Mouse (Mus musculus) liver, embryonic 16.5 days (tissue): ENCODE data around the gene Hist1h2ae. TPM values are rescaled to one million over a fixed set of nuclear protein-coding genes. Genes with fewer than 3 reads are reported as not detected.
A peak's percentile ranks its signal among the peaks of the same experiment; 100 is the strongest.
"Not testable (repeated sequence)": the region's sequence is repeated elsewhere in the genome, so short reads cannot be mapped to it uniquely, and the experiment has no call there.

Source experiments
- ATAC-seq: fragments of 200-750 bp; cut with Nextera tagmentation; 2 replicates; pipeline ENCODE4 v1.8.0; 2017; ENCODE audit warnings: low read depth, mild to moderate bottlenecking, moderate number of reproducible peaks, moderate library complexity
- H3K27ac ChIP-seq: fragments of 300-500 bp; sonication (generic); 2 replicates; pipeline ENCODE4 v1.5.1; 2014; ENCODE audit warnings: mild to moderate bottlenecking, low read length
- H3K27me3 ChIP-seq: fragments of 300-500 bp; sonication (generic); 2 replicates; pipeline ENCODE4 v1.6.1; 2014; ENCODE audit warnings: low read depth, low read length, mixed read lengths; ENCODE audit not compliant: control insufficient read depth, insufficient read depth
- H3K36me3 ChIP-seq: fragments of 300-500 bp; sonication (generic); 2 replicates; pipeline ENCODE4 v1.6.1; 2014; ENCODE audit warnings: mild to moderate bottlenecking; ENCODE audit not compliant: control insufficient read depth, insufficient read depth
- H3K4me1 ChIP-seq: fragments of 300-500 bp; sonication (generic); 2 replicates; pipeline ENCODE4 v1.6.1; 2014; ENCODE audit warnings: low read depth, low read length, mixed read lengths; ENCODE audit not compliant: control insufficient read depth
- H3K4me2 ChIP-seq: fragments of 300-500 bp; sonication (generic); 2 replicates; pipeline ENCODE4 v1.6.1; 2014; ENCODE audit warnings: low read depth, low read length, mixed read lengths
- H3K4me3 ChIP-seq: fragments of 300-500 bp; sonication (generic); 2 replicates; pipeline ENCODE4 v1.5.1; 2014; ENCODE audit warnings: low read depth, mild to moderate bottlenecking, low read length
- H3K9ac ChIP-seq: fragments of 300-500 bp; sonication (generic); 2 replicates; pipeline ENCODE4 v1.6.1; 2014; ENCODE audit warnings: low read depth, low read length
- H3K9me3 ChIP-seq: fragments of 300-500 bp; sonication (generic); replicated peaks from 2 replicates; pipeline ENCODE4 v1.6.1; 2016; ENCODE audit warnings: low read length; ENCODE audit not compliant: control insufficient read depth
- WGBS: fragments of 180-500 bp; shearing (Covaris S2); extraction: QIAGEN DNeasy Blood & Tissue Kit; methylation state at CpG from one replicate; pipeline ENCODE4 v1.1.7; 2014; ENCODE audit not compliant: insufficient replicate concordance; 5-methylcytosine and 5-hydroxymethylcytosine counted together
- polyA plus RNA-seq: library from polyadenylated mRNA; unstranded; fragments of >200 nt; fragmentation: Nextera tagmentation; extraction: Ambion mirVana; gene quantifications from 2 replicates; pipeline ENCODE4 v1.2.1, GENCODE M21; 2015

The Hist1h2ae gene
- polyA plus RNA-seq, 1 experiment from 2014 or later, result 63.6 TPM

DNA sequence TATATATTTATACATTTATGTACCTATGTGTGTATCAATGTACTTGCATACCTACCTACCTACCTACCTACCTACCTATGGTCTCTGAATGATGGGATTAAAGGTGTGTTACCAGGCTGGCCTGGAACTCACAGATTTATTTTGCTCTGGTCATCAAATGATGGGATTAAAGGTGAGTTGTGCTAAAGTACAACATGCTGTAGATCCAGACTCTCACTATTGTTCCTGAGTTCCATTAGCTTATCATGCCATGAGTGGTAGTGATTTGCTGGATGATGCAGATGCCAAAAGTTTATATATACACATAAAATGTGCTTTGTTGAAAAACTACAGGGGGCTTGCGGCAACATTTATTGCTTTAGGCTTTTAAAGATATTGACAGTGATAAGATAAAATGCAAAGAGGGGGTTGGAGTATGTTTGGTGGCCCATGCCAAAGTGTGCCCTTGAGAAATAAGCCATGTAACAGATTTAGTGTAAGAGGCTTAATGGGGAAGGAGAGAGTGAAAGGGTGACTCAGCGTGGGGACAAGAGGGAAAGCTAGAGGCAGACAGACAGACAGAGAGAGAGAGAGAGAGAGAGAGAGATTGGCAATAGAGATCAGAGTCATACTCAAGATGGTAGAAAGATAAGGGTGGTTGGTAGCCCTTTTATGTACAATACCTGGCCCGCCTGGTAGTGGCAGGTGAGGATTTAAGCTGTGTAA lies 33.9 kb downstream of the Hist1h2ae start:
- no peaks in the 10 kb centered on the region for H3K36me3 ChIP-seq
- peaks cover 28% of the 10 kb centered on the region for H3K4me1 ChIP-seq
- H3K4me2 ChIP-seq, result peak overlapping the region; percentile 64
- peak overlapping the region; percentile 74 for H3K9ac ChIP-seq
- no peaks in the 10 kb centered on the region for H3K9me3 ChIP-seq
- 66% methylated on average over 3 of the region's 3 CpGs for WGBS
- no peak for ATAC-seq
- peak overlapping the region; percentile 50 for H3K4me3 ChIP-seq
- H3K27ac ChIP-seq, result peak overlapping the region; percentile 57
- no peaks in the 10 kb centered on the region for H3K27me3 ChIP-seq

DNA sequence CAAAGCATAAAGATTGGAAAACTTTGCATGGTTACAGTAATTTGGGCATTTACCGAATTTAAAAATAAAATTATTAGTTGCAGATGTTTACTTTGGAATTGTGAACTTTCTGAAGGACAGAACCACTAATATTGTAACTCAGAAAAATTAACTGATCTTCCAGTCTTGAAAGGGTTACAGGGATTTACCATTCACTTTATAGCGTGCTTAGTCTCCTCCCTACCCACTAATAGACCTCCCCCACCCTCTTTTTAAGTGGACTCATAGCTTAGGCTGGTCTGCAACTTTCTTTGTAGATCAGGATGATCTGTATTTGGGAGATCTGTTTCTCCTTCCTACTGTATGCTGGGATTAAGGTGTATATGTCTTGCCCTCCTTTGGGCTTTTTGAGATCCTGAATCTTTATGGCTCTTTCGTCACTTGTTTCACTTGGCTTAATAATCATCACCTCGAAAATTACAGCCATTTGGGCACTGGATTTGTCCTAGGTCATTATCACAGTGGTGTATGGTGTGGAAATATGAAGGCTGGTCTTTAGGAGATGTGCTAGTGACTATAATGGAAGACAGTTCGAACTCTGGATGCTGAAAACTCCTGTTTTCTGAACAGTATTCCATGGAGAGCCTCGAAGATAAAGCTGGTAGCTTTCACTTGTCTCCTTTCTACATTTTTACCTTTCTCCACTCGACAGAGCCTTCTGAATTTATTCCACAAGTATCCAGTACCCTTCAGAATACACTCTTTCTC lies 34.8 kb downstream of the Hist1h2ae start:
- Histone ChIP-seq H3K27me3 (no peaks in the 10 kb centered on the region), H3K4me2 (peak overlapping the region; percentile 64), H3K9me3 (no peaks in the 10 kb centered on the region), H3K36me3 (no peaks in the 10 kb centered on the region), H3K9ac (peak overlapping the region; percentile 84), H3K4me3 (peak overlapping the region; percentile 65), H3K27ac (peak overlapping the region; percentile 87), H3K4me1 (peaks cover 29% of the 10 kb centered on the region)
- no peak for ATAC-seq
- WGBS, result 14% methylated on average over 7 of the region's 7 CpGs

DNA sequence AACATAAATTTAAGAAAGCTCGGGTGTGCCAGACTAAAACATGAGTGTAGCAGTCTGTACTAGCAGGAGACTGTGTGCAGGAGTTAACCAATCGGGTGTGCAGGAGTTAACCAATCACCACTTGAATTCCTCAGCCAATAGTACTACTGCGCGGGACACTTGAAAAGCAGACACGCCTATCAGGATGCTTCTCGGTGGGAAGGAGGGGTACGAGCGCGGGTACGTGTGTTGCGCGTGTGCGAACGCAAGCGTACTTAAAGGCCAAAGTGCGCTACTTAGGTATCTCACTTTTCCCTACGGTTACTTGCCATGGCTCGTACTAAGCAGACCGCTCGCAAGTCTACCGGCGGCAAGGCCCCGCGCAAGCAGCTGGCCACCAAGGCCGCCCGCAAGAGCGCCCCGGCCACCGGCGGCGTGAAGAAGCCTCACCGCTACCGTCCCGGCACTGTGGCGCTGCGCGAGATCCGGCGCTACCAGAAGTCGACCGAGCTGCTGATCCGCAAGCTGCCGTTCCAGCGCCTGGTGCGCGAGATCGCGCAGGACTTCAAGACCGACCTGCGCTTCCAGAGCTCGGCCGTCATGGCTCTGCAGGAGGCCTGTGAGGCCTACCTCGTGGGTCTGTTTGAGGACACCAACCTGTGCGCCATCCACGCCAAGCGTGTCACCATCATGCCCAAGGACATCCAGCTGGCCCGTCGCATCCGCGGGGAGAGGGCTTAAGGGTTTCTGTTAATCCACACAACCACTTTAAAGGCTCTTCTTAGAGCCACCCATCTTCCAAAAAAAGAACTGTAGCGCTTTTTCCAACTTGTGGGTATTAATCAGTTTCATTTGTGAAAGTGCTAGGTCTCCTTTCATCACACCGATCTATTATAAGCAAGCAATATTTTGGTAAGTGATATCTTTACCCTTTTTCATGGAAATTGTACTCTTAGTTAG lies 35.6 kb downstream of the Hist1h2ae start, which contains the start of gene Hist1h3g:
Gene Hist1h3g (plus strand): TSS at position 286 of the 939 bp plus-strand sequence.
- not testable (repeated sequence) for H3K9me3 ChIP-seq, H3K36me3 ChIP-seq, H3K27me3 ChIP-seq
- ATAC-seq, result peak; percentile 81
- H3K9ac ChIP-seq, result peak within 1 kb of the TSS; percentile 84
- WGBS, result under 1% methylated on average over 42 of the region's 62 CpGs
- H3K27ac ChIP-seq, result peak within 1 kb of the TSS; percentile 96
- peak within 1 kb of the TSS; percentile 65 for H3K4me3 ChIP-seq
- H3K4me2 ChIP-seq, result peak within 1 kb of the TSS; percentile 64
- peaks cover 24% of the 10 kb centered on the region for H3K4me1 ChIP-seq

DNA sequence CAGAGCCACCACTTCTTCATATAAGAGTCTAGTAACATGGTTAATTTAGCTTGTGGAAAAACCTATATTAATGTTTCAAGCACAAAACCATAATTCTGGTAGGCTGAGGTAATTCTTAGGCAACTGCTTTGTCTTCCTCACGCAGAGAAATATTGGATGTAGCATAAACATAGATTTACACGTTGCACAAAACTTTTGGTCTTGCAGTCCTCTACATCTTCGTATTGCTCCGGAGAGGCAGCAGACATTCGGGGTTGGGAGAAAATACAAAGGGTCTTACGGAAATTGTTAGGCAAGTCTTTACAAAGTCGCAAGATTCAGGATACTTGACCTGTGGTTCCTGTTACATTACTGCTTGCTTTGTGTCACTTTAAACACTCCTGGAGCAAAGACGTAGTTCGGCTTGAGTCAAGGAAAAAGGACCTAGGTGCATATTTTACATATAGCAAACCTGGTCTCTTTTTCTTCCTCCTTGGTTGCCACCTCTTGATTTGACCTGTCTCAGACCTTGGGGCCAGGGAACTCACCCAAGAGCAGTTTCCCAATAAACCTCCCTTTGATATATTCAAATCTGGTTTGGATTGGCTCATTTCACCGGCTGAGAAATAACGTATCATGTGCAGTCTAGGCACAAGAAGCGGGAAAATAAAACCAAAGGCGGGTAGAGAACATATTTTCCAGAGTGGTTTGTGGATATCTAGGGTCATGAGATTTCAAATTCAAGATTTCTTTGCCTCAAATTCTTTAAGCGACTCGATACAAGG lies 36.5 kb downstream of the Hist1h2ae start:
- peak overlapping the region; percentile 64 for H3K4me2 ChIP-seq
- peaks cover 22% of the 10 kb centered on the region for H3K4me1 ChIP-seq
- WGBS, result 0% methylated on average over 15 of the region's 15 CpGs
- H3K9ac ChIP-seq, result peak overlapping the region; percentile 78
- no peaks in the 10 kb centered on the region for H3K36me3 ChIP-seq
- H3K27me3 ChIP-seq, result no peaks in the 10 kb centered on the region
- H3K27ac ChIP-seq, result peak overlapping the region; percentile 96
- 0 out of 2 replicates have a peak, but pooled peaks have one; percentile 6 for ATAC-seq
- H3K9me3 ChIP-seq, result no peaks in the 10 kb centered on the region
- H3K4me3 ChIP-seq, result peak overlapping the region; percentile 65

DNA sequence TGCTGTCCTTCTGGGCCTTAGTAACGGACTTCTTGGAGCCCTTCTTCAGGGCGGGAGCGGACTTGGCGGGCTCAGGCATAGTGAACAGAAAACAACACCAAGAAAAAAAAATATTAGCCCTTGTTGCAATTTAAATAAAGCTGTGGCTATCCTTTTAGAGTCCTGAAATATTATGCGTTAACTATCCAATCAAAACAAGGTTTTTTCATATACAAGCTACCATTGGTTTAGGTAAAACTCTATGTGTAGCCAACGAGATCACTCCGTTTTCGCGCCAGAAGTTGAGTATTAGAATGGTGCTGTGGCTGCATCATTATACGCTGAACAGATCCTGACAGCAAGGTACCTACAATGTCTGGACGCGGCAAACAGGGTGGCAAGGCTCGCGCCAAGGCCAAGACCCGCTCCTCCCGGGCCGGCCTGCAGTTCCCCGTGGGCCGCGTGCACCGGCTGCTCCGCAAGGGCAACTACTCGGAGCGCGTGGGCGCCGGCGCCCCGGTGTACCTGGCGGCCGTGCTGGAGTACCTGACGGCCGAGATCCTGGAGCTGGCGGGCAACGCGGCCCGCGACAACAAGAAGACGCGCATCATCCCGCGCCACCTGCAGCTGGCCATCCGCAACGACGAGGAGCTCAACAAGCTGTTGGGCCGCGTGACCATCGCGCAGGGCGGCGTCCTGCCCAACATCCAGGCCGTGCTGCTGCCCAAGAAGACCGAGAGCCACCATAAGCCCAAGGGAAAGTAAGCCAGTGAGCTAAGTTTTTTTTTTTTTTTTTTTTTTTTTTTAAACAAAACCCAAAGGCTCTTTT lies 37.3 kb downstream of the Hist1h2ae start, which contains the start of gene Hist1h2af:
Gene Hist1h2af (plus strand): TSS at position 347 of the 808 bp plus-strand sequence.
- H3K9ac ChIP-seq, result peak within 1 kb of the TSS; percentile 78
- peak within 1 kb of the TSS; percentile 96 for H3K27ac ChIP-seq
- WGBS, result 0% methylated on average over 25 of the region's 53 CpGs
- peaks cover 25% of the 10 kb centered on the region for H3K4me1 ChIP-seq
- peak within 1 kb of the TSS; percentile 65 for H3K4me3 ChIP-seq
- peak within 1 kb of the TSS; percentile 64 for H3K4me2 ChIP-seq
- H3K9me3 ChIP-seq, H3K27me3 ChIP-seq, H3K36me3 ChIP-seq: not testable (repeated sequence)
- ATAC-seq, result peak; percentile 39

DNA sequence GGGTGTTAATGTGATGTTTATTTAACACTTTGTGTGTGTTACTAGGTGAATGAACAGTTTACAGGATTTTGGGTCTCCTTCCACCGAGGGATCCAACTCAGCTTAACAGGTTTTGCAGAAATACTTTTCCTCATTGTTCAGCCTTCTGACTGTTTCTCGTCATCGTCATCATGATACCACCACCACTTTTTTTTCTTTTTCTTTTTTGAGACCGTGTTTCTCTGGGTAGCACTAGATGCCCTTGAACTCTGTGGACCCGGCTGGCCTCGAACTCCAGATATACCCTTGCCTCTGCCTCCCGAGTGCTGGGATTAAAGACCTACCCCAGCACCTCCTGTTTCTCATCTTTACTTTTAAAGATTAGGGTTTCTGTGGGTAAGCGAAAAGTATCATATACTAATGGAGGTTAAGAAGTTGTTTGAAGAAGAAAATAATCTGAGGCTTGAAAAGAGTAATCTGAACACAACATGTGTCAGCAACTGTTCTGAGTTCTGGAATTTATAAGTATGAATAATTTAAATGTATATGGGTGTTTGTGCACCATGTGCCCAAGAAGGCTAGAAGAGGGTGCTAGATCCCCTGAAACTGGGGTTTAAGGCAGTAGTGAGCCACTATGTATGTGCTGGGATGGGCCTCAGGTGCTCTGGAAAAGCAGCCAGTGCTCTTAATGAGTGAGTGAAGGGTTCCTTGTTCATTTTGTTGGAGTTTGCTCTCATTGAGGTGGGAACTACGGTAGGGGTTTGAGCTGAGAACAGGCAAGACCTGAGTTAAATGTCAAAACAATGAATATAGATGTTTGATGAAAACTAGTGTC lies 38.6 kb downstream of the Hist1h2ae start:
- ATAC-seq, result no peak
- H3K27me3 ChIP-seq, result no peaks in the 10 kb centered on the region

More for the DNA sequence above, 38.6 kb downstream of the Hist1h2ae start:
- H3K9ac ChIP-seq, result peak overlapping the region; percentile 78
- H3K4me2 ChIP-seq, result peak overlapping the region; percentile 64
- H3K9me3 ChIP-seq, result no peaks in the 10 kb centered on the region
- H3K4me3 ChIP-seq, result peak overlapping the region; percentile 65
- WGBS, result 15% methylated on average over 9 of the region's 9 CpGs
- peak overlapping the region; percentile 96 for H3K27ac ChIP-seq
- H3K4me1 ChIP-seq, result peaks cover 22% of the 10 kb centered on the region
- no peaks in the 10 kb centered on the region for H3K36me3 ChIP-seq
